Mouse (Mus musculus): ENCODE results near the gene Tmem108.

DNA sequence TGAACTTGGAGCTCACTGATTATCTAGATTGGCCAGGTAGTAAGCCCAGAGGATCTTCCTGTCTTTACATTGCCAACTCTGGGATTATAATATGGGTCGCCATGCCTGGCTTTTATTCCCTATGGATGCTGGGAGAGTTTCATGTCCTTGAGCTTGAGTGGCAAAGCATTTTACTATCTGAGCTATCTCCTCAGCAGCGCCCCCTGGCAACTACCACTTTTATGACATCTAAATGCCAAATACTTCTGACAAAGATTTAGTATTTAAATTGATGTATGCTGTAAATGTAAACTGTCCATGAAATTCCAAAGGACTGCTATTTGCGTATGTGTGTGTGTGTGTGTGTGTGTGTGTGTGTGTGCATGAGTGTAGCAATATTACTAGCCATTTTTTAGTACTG lies 160.8 kb downstream of the Tmem108 start:
- TF ChIP-seq CTCF (IDR thresholded peaks at IDR 0.05; ENCODE audit: borderline replicate concordance, control insufficient read depth, extremely low read depth, insufficient read depth, low read length, poor library complexity) (no peak), POLR2A (IDR thresholded peaks at IDR 0.05; ENCODE audit: control insufficient read depth, extremely low read depth, insufficient read depth, low read length, poor library complexity) (no peak)

Measured in thymus, adult 2 months (tissue).